Mouse (Mus musculus): ENCODE data around the gene Kcnmb4. TPM values are rescaled to one million over a fixed set of nuclear protein-coding genes. Genes with fewer than 3 reads are reported as not detected.
A peak's percentile ranks its signal among the peaks of the same experiment; 100 is the strongest.

The Kcnmb4 gene
- polyA plus RNA-seq, 1 experiment, result 1.8 TPM

GRCm38 (mm10) chr10:116448166-116448565 is 25.5 kb downstream of the Kcnmb4 start:
- Histone ChIP-seq H3K27ac (ENCODE audit: insufficient read depth, low read length) (no peak overlapping the region), H3K4me3 (ENCODE audit: low read depth, low read length) (no peak overlapping the region), H3K9ac (ENCODE audit: low read depth, poor library complexity, severe bottlenecking) (no peak overlapping the region), H3K9me3 (replicated peaks; ENCODE audit: control insufficient read depth, insufficient read depth, low read length, poor library complexity, severe bottlenecking) (no peaks in the 10 kb centered on the region; the same call in 1 of the 2 replicates), H3K27me3 (ENCODE audit: control insufficient read depth, insufficient read depth, low read length, poor library complexity, severe bottlenecking) (no peaks in the 10 kb centered on the region), H3K36me3 (ENCODE audit: control insufficient read depth, insufficient read depth, low read length, poor library complexity, severe bottlenecking) (no peaks in the 10 kb centered on the region), H3K4me1 (ENCODE audit: control insufficient read depth, insufficient read depth, low read length) (no peaks in the 10 kb centered on the region)
- TF ChIP-seq CTCF (IDR thresholded peaks at IDR 0.05; ENCODE audit: low read depth, low read length) (no peak), EP300 (IDR thresholded peaks at IDR 0.05; ENCODE audit: insufficient read depth, low read depth, low read length) (no peak), POLR2A (IDR thresholded peaks at IDR 0.05; ENCODE audit: insufficient read depth, low read length) (no peak)

- Histone ChIP-seq H3K9me3 (replicated peaks; ENCODE audit: control insufficient read depth, insufficient read depth, low read length, poor library complexity, severe bottlenecking) (no peaks in the 10 kb centered on the region), H3K4me3 (ENCODE audit: low read depth, low read length) (no peak overlapping the region), H3K27me3 (ENCODE audit: control insufficient read depth, insufficient read depth, low read length, poor library complexity, severe bottlenecking) (no peaks in the 10 kb centered on the region), H3K4me1 (ENCODE audit: control insufficient read depth, insufficient read depth, low read length) (no peaks in the 10 kb centered on the region), H3K36me3 (ENCODE audit: control insufficient read depth, insufficient read depth, low read length, poor library complexity, severe bottlenecking) (no peaks in the 10 kb centered on the region), H3K27ac (ENCODE audit: insufficient read depth, low read length) (no peak overlapping the region), H3K9ac (ENCODE audit: low read depth, poor library complexity, severe bottlenecking) (no peak overlapping the region)
- TF ChIP-seq POLR2A (IDR thresholded peaks at IDR 0.05; ENCODE audit: insufficient read depth, low read length) (no peak), CTCF (IDR thresholded peaks at IDR 0.05; ENCODE audit: low read depth, low read length) (no peak), EP300 (IDR thresholded peaks at IDR 0.05; ENCODE audit: insufficient read depth, low read depth, low read length) (no peak)
Measured at GRCm38 (mm10) chr10:116447176-116447575, 26.5 kb downstream of the Kcnmb4 start.

- Histone ChIP-seq H3K27me3 (ENCODE audit: control insufficient read depth, insufficient read depth, low read length, poor library complexity, severe bottlenecking) (no peaks in the 10 kb centered on the region), H3K9ac (ENCODE audit: low read depth, poor library complexity, severe bottlenecking) (no peak overlapping the region), H3K36me3 (ENCODE audit: control insufficient read depth, insufficient read depth, low read length, poor library complexity, severe bottlenecking) (no peaks in the 10 kb centered on the region), H3K9me3 (replicated peaks; ENCODE audit: control insufficient read depth, insufficient read depth, low read length, poor library complexity, severe bottlenecking) (no peaks in the 10 kb centered on the region), H3K4me1 (ENCODE audit: control insufficient read depth, insufficient read depth, low read length) (no peaks in the 10 kb centered on the region), H3K4me3 (ENCODE audit: low read depth, low read length) (no peak overlapping the region), H3K27ac (ENCODE audit: insufficient read depth, low read length) (no peak overlapping the region)
- TF ChIP-seq CTCF (IDR thresholded peaks at IDR 0.05; ENCODE audit: low read depth, low read length) (no peak), EP300 (IDR thresholded peaks at IDR 0.05; ENCODE audit: insufficient read depth, low read depth, low read length) (no peak), POLR2A (IDR thresholded peaks at IDR 0.05; ENCODE audit: insufficient read depth, low read length) (no peak)
Measured at GRCm38 (mm10) chr10:116446040-116446439, 27.6 kb downstream of the Kcnmb4 start.

GRCm38 (mm10) chr10:116444826-116445225 is 28.9 kb downstream of the Kcnmb4 start:
- H3K4me1 ChIP-seq (ENCODE audit: control insufficient read depth, insufficient read depth, low read length), result no peaks in the 10 kb centered on the region
- H3K27ac ChIP-seq (ENCODE audit: insufficient read depth, low read length), result no peak overlapping the region
- H3K4me3 ChIP-seq (ENCODE audit: low read depth, low read length), result no peak overlapping the region
- no peaks in the 10 kb centered on the region for H3K27me3 ChIP-seq (ENCODE audit: control insufficient read depth, insufficient read depth, low read length, poor library complexity, severe bottlenecking)
- TF ChIP-seq CTCF (IDR thresholded peaks at IDR 0.05; ENCODE audit: low read depth, low read length) (peak; percentile 1), POLR2A (IDR thresholded peaks at IDR 0.05; ENCODE audit: insufficient read depth, low read length) (no peak)
- H3K36me3 ChIP-seq (ENCODE audit: control insufficient read depth, insufficient read depth, low read length, poor library complexity, severe bottlenecking), result no peaks in the 10 kb centered on the region
- no peaks in the 10 kb centered on the region for H3K9me3 ChIP-seq (replicated peaks; ENCODE audit: control insufficient read depth, insufficient read depth, low read length, poor library complexity, severe bottlenecking)
- no peak overlapping the region for H3K9ac ChIP-seq (ENCODE audit: low read depth, poor library complexity, severe bottlenecking)

DNA sequence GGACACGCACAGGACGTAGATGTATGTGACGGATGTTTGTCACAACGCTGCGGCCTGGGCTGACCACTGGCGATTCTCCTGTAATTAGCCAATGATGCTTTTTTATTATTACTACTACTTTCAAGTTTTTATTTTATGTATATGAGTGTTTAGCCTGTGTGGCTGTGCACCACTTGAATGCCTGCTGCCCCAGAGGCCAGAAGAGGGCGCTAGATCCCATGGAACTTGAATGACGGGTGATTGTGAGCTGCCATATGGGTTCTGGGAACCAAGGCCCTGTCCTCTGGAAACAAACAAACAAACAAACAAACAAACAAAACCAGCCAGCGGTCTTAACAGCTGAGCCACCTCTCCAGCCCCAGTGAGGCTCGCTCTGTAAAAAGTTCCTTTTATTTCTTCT is 29.3 kb downstream of the Kcnmb4 start:
- Histone ChIP-seq H3K9ac (ENCODE audit: low read depth, poor library complexity, severe bottlenecking) (no peak overlapping the region), H3K27ac (ENCODE audit: insufficient read depth, low read length) (no peak overlapping the region), H3K9me3 (replicated peaks; ENCODE audit: control insufficient read depth, insufficient read depth, low read length, poor library complexity, severe bottlenecking) (peaks cover 2% of the 10 kb centered on the region; the same call in 1 of the 2 replicates), H3K4me3 (ENCODE audit: low read depth, low read length) (no peak overlapping the region), H3K27me3 (ENCODE audit: control insufficient read depth, insufficient read depth, low read length, poor library complexity, severe bottlenecking) (no peaks in the 10 kb centered on the region), H3K4me1 (ENCODE audit: control insufficient read depth, insufficient read depth, low read length) (no peaks in the 10 kb centered on the region), H3K36me3 (ENCODE audit: control insufficient read depth, insufficient read depth, low read length, poor library complexity, severe bottlenecking) (no peaks in the 10 kb centered on the region)
- TF ChIP-seq CTCF (IDR thresholded peaks at IDR 0.05; ENCODE audit: low read depth, low read length) (peak; percentile 56), POLR2A (IDR thresholded peaks at IDR 0.05; ENCODE audit: insufficient read depth, low read length) (no peak)

GRCm38 (mm10) chr10:116440946-116441345 is 32.7 kb downstream of the Kcnmb4 start:
- no peaks in the 10 kb centered on the region for H3K36me3 ChIP-seq (ENCODE audit: control insufficient read depth, insufficient read depth, low read length, poor library complexity, severe bottlenecking)
- H3K27me3 ChIP-seq (ENCODE audit: control insufficient read depth, insufficient read depth, low read length, poor library complexity, severe bottlenecking), result no peaks in the 10 kb centered on the region
- H3K9ac ChIP-seq (ENCODE audit: low read depth, poor library complexity, severe bottlenecking), result no peak overlapping the region
- peaks cover 17% of the 10 kb centered on the region for H3K9me3 ChIP-seq (replicated peaks; ENCODE audit: control insufficient read depth, insufficient read depth, low read length, poor library complexity, severe bottlenecking)
- no peak overlapping the region for H3K27ac ChIP-seq (ENCODE audit: insufficient read depth, low read length)
- H3K4me1 ChIP-seq (ENCODE audit: control insufficient read depth, insufficient read depth, low read length), result no peaks in the 10 kb centered on the region
- TF ChIP-seq EP300 (IDR thresholded peaks at IDR 0.05; ENCODE audit: insufficient read depth, low read depth, low read length) (no peak), CTCF (IDR thresholded peaks at IDR 0.05; ENCODE audit: low read depth, low read length) (no peak), POLR2A (IDR thresholded peaks at IDR 0.05; ENCODE audit: insufficient read depth, low read length) (no peak)
- H3K4me3 ChIP-seq (ENCODE audit: low read depth, low read length), result no peak overlapping the region

All from ES-Bruce4 (cell line).